Mouse (Mus musculus) spleen, adult 18-20 months (tissue): ENCODE data around the gene BC034090.
"Not testable (repeated sequence)": the region's sequence is repeated elsewhere in the genome, so short reads cannot be mapped to it uniquely, and the experiment has no call there.

Source experiments
- DNase-seq, 2 experiments: peaks; one replicate each; pipeline ENCODE4 v3.0.0; 2022; ENCODE audit warnings: mixed read lengths in 2 of 2

BC034090 gene

GRCm38 (mm10) chr1:155191219-155191618, 53.0 kb downstream of the BC034090 start:
- no peak for DNase-seq

- no peak for DNase-seq
These were observed 55.6 kb downstream of the BC034090 start for GRCm38 (mm10) chr1:155188656-155189055.

- DNase-seq, result no peak
These were observed 60.1 kb downstream of the BC034090 start for GRCm38 (mm10) chr1:155184191-155184590.

GRCm38 (mm10) chr1:155178192-155178924, 65.9 kb downstream of the BC034090 start:
- no peak for DNase-seq

- no peak for DNase-seq
These were observed 69.8 kb downstream of the BC034090 start for GRCm38 (mm10) chr1:155174424-155174823.

- not testable (repeated sequence) for DNase-seq
These were observed 70.6 kb downstream of the BC034090 start for GRCm38 (mm10) chr1:155173644-155174016.

GRCm38 (mm10) chr1:155172895-155173643, 71.2 kb downstream of the BC034090 start:
- no peak for DNase-seq

- DNase-seq, result no peak
These were observed 74.3 kb downstream of the BC034090 start for GRCm38 (mm10) chr1:155169935-155170334.

GRCm38 (mm10) chr1:155167453-155167852, 76.8 kb downstream of the BC034090 start:
- DNase-seq, result no peak
